Mouse (Mus musculus): ENCODE data around the gene Gucd1. TPM values are rescaled to one million over a fixed set of nuclear protein-coding genes. Genes with fewer than 3 reads are reported as not detected.
"Not testable (repeated sequence)": the region's sequence is repeated elsewhere in the genome, so short reads cannot be mapped to it uniquely, and the experiment has no call there.

Gucd1 gene
- total RNA-seq, 2 experiments from 2014 or later = 28.7 to 39.0 TPM

- DNase-seq (ENCODE audit: low spot score in 2 of 2) = no peak
These were observed 79.5 kb downstream of the Gucd1 start for GRCm38 (mm10) chr10:75438132-75438810.

- DNase-seq (ENCODE audit: low spot score in 2 of 2) = no peak
These were observed 80.5 kb downstream of the Gucd1 start for GRCm38 (mm10) chr10:75437284-75437683.

GRCm38 (mm10) chr10:75436604-75437217 lies 81.1 kb downstream of the Gucd1 start:
- DNase-seq (ENCODE audit: low spot score in 2 of 2) = peak; percentile 81 to 83

GRCm38 (mm10) chr10:75430633-75431032 lies 87.1 kb downstream of the Gucd1 start:
- DNase-seq (ENCODE audit: low spot score in 2 of 2) = no peak

GRCm38 (mm10) chr10:75430147-75430537 lies 87.6 kb downstream of the Gucd1 start:
- no peak for DNase-seq (ENCODE audit: low spot score in 2 of 2)

- no peak for DNase-seq (ENCODE audit: low spot score in 2 of 2)
These were observed 88.1 kb downstream of the Gucd1 start for GRCm38 (mm10) chr10:75429522-75430146.

GRCm38 (mm10) chr10:75429004-75429380 lies 88.8 kb downstream of the Gucd1 start:
- no peak for DNase-seq (ENCODE audit: low spot score in 2 of 2)

GRCm38 (mm10) chr10:75428049-75429003 lies 89.4 kb downstream of the Gucd1 start:
- no peak for DNase-seq (ENCODE audit: low spot score in 2 of 2)

GRCm38 (mm10) chr10:75424498-75424901 lies 93.3 kb downstream of the Gucd1 start:
- DNase-seq (ENCODE audit: low spot score in 2 of 2) = no peak

GRCm38 (mm10) chr10:75418747-75419146 lies 99.0 kb downstream of the Gucd1 start:
- DNase-seq (ENCODE audit: low spot score in 2 of 2) = no peak

- DNase-seq (ENCODE audit: low spot score in 2 of 2) = no peak
These were observed 100.3 kb downstream of the Gucd1 start for GRCm38 (mm10) chr10:75417363-75418042.

GRCm38 (mm10) chr10:75414925-75415324 lies 102.8 kb downstream of the Gucd1 start:
- DNase-seq (ENCODE audit: low spot score in 2 of 2) = no peak

- DNase-seq (ENCODE audit: low spot score in 2 of 2) = no peak
These were observed 105.4 kb downstream of the Gucd1 start for GRCm38 (mm10) chr10:75412114-75413103.

- DNase-seq (ENCODE audit: low spot score in 2 of 2) = not testable (repeated sequence)
These were observed 106.2 kb downstream of the Gucd1 start for GRCm38 (mm10) chr10:75411343-75412113.

- DNase-seq (ENCODE audit: low spot score in 2 of 2) = no peak
These were observed 110.0 kb downstream of the Gucd1 start for GRCm38 (mm10) chr10:75407741-75408140.

- no peak for DNase-seq (ENCODE audit: low spot score in 2 of 2)
These were observed 111.0 kb downstream of the Gucd1 start for GRCm38 (mm10) chr10:75406755-75407154.

- no peak for DNase-seq (ENCODE audit: low spot score in 2 of 2)
These were observed 111.9 kb downstream of the Gucd1 start for GRCm38 (mm10) chr10:75405916-75406315.

GRCm38 (mm10) chr10:75400958-75401357 lies 116.8 kb downstream of the Gucd1 start, which contains the start of gene Upb1:
Gene Upb1 (plus strand): TSS chr10:75401115.
- no peak for DNase-seq (ENCODE audit: low spot score in 2 of 2)

GRCm38 (mm10) chr10:75396966-75397365 lies 120.8 kb downstream of the Gucd1 start:
- no peak for DNase-seq (ENCODE audit: low spot score in 2 of 2)
